Mouse (Mus musculus) right cerebral cortex, adult 18-20 months (tissue): ENCODE measurements around the gene 1500015O10Rik.
A peak's percentile ranks its signal among the peaks of the same experiment; 100 is the strongest.

Source experiments
- DNase-seq: peaks from one replicate; pipeline ENCODE4 v3.0.0; 2022; ENCODE audit warnings: mixed read lengths

Gene 1500015O10Rik

DNA sequence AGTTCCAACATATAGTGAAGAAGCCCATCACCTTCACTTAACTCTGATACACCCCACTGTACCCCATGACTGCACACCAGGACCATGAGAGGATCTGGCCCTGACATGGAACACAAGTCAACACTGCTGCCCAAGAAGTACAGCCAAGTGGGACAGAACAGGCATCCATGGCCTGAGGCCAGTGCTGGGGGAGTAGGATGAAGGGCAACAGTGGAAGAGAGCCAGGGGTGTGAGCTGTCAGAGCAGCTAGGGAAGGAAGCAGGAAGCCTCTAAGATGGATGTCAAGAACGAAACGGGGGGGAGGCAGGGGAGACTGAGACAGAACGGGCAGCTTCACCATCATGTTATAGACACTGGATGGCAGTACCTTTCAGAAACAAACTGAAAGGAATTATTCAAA is 45.7 kb downstream of the 1500015O10Rik start:
- DNase-seq, result no peak

DNA sequence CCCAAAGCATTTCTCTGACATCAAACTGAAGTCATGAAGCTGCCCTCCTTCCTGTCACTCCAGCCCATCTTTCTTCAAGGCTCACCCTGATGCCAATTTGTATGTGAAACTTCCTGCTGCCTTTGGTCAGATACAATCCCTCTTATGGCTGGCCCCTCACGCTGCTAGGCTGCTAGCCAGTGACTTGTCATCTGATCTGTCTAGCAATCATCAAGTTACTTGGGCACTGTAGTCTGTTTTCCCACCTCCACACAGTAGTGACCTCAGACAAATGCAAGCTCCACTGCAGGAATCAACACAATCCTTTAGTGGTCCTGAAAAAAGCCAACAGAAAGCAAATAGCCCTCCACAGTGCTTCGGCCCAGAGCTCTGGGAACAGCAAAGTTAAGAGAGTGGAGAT is 50.8 kb downstream of the 1500015O10Rik start:
- no peak for DNase-seq

DNA sequence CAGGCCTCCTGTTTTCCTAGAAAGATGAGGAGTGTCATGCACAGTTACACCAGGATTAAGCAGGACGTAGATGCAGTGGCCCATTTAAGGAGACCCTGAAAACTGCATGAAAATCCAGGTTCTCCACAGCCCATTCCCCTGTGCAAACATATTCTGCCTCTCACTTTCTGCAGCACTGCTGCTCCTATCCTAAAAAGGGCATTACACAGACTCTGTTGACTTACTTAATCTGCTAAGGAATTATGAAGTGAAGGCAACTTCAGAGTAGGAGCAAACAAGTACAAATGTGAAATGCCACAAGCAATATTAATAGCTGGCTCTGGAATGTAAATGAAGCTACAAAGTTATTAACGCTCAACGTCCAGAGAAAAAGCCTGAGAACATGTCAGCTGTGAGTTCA is 51.3 kb downstream of the 1500015O10Rik start:
- DNase-seq, result no peak

DNA sequence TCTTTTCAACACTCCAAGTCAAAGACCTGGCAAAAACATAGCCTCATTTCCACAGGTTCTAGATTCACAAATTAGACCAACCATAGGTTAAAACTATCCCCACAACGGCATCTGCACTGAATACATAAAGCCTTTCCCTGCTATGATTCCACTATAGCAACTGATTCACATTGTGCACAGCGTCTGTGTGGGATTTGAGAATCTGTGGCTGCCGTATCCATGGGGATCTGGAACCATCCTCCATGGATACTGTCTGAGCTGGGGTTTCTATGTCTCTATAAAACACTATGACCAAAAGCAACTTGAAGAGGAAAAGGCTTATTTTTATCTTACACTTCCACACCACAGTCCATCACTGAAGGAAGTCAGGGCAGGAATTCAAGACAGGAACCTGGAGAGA is 52.3 kb downstream of the 1500015O10Rik start:
- peak; percentile 38 for DNase-seq

DNA sequence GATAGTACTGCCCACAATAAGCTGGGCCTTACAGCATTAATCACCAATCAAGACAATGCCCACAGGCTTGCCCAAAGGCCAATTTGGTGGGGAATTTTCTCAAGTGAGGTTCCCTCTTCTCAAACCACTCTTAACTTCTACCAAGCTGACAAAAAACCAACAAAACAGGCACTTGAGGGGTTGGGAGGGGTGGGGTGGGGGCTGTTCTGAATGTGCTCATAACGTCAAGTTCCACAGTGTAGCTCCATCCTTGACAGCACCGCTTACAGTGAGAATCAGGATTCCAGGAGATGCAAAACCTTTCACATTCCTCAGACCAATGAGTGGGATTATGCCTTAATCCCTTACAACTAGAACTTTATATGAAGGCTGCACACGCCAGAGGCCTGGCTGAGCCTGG is 52.8 kb downstream of the 1500015O10Rik start:
- DNase-seq, result no peak

DNA sequence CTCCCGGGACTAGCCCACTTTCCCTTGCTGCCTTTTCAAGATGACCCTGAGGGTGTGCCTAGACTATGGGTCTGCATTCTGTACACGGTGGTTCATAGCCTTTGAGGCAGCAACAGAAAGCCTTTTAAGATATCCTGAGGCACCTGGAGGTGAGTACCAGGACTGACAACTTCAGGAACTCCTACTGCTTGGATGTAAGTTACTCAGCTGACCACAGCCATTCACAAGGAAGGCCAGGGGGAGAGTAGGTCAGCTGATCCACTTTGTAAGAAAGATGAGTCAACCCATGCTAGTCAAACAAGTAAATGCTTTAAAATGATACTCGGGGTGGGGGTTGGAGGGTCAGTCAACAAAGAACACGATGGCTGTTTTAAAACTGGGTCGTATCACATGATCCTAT is 54.9 kb downstream of the 1500015O10Rik start:
- no peak for DNase-seq

DNA sequence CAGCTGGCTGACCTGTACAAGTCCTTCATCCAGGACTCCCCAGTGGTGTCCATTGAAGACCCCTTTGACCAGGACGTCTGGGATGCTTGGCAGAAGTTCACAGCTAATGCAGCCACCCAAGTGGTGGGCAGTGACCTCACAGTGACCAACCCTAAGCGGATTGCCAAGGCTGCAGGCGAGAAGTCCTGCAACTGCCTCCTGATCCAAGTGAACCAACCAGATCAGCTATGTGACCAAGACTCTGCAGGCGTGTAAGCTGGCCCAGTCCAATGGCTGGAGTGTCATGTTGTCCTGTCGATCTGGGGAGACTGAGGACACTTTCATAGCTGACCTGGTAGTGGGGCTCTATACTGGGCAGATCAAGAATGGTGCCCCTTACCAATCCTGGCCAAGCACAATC is 56.3 kb downstream of the 1500015O10Rik start:
- no peak for DNase-seq

DNA sequence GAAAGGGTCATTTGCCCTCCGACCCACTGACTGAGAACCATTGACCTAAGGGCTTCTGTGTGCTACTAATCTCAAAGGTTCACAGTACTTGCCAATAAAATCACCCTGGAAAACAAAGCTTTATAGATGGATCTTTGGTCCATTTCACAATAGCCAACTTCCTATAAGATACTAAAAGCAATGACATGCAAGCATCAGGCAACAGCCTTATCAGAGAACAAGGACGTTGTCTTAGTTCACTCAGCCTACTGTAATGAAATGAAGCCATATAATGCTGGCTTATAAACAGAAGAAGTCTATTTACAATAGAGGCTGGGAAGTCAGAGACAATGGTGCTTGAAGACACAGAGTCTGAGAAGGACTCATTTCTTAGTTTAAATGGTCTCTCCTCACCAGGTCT is 59.4 kb downstream of the 1500015O10Rik start:
- no peak for DNase-seq
